1 mouse cellular context compared by ENCODE assay signal in genomic region chr7:126417606-126418005, GRCm38 (mm10).
TF ChIP-seq lines count a peak whose summit lies in the region.

No protein-coding gene starts in this region.

TF ChIP-seq in CH12.LX, 34 proteins besides CTCF, POLR2A, EP300 and RAD21:
- TF ChIP-seq MAX (IDR thresholded peaks at IDR 0.05; ENCODE audit: low read length), result peak; percentile 56; the same call in 1 of the 2 replicates
- TF ChIP-seq MAZ (IDR thresholded peaks at IDR 0.05; ENCODE audit: low read depth, low read length), result no peak
